ENCODE assay signal across 8 mouse cellular contexts in the genomic region with DNA sequence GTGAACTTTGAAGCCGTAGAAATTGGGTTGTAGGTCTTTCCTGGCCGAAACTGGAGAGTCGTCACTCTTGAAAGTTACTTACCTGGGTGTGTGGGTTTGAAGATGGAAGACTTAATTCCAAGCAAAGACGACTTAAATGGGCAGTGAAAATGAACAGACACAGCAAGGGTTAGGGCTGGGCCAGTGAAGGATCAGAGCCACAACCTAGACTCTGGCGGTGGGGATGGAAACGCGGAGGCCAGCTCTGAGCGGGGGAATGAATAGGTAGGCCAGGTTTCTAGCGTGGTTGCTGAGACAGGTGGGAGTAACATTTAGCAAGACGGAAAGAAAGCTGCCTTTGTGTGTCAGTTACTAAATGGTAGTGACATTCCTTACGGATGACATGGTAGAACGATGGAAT. TPM values are rescaled to one million over a fixed set of nuclear protein-coding genes. Genes with fewer than 3 reads are reported as not detected.
A peak's percentile ranks its signal among the peaks of the same experiment; 100 is the strongest.
DNase-seq lines count a peak whose midpoint lies in the region; ATAC-seq and TF ChIP-seq lines count a peak whose summit lies in the region.

No protein-coding gene starts in this region.

- peak overlapping the region; percentile 81 for H3K4me2 ChIP-seq in heart, embryonic 14.5 days (ENCODE audit: low read length)
- H3K4me2 ChIP-seq in forebrain, postnatal 0 days (ENCODE audit: low read depth), result peak overlapping the region; percentile 77

- no peak for TF ChIP-seq CTCF in MEL (IDR thresholded peaks at IDR 0.05 in 2 of 3, conservative IDR thresholded peaks at IDR 0.05 in 1 of 3; ENCODE audit: control insufficient read depth in 1 of 3, insufficient read depth in 1 of 3, low read depth in 2 of 3, low read length in 3 of 3, poor library complexity in 1 of 3, severe bottlenecking in 1 of 3)
- no peak for TF ChIP-seq CTCF in forebrain, postnatal 0 days (IDR thresholded peaks at IDR 0.05; ENCODE audit: low read depth)

- peaks cover 9 to 21% of the 10 kb centered on the region in 2 experiments; a peak in 3 of 4 replicates for H3K4me1 ChIP-seq in heart, embryonic 14.5 days (ENCODE audit: control insufficient read depth in 2 of 2, insufficient read depth in 2 of 2, low read length in 2 of 2)
- peaks cover 6 to 15% of the 10 kb centered on the region in 2 experiments for H3K4me1 ChIP-seq in MEL (ENCODE audit: control insufficient read depth in 1 of 2, insufficient read depth in 2 of 2, low read length in 2 of 2)
- H3K4me1 ChIP-seq in forebrain, postnatal 0 days (ENCODE audit: insufficient read depth), result peaks cover 19% of the 10 kb centered on the region
- H3K4me1 ChIP-seq in midbrain, embryonic 10.5 days, result peaks cover 31% of the 10 kb centered on the region

- peaks cover 25% of the 10 kb centered on the region for H3K79me2 ChIP-seq in MEL (ENCODE audit: control insufficient read depth, insufficient read depth, low read length, poor library complexity)

- H3K36me3 ChIP-seq in heart, embryonic 14.5 days (ENCODE audit: control insufficient read depth, insufficient read depth, low read length), result no peaks in the 10 kb centered on the region
- H3K36me3 ChIP-seq in MEL (ENCODE audit: control insufficient read depth in 1 of 2, insufficient read depth in 2 of 2, low read length in 2 of 2), result peaks cover 0 to 17% of the 10 kb centered on the region in 2 experiments; a peak in 2 of 4 replicates
- H3K36me3 ChIP-seq in forebrain, postnatal 0 days (ENCODE audit: insufficient read depth), result no peaks in the 10 kb centered on the region
- no peaks in the 10 kb centered on the region for H3K36me3 ChIP-seq in midbrain, embryonic 10.5 days

- peak overlapping the region; percentile 63 to 85 for H3K4me3 ChIP-seq in heart, embryonic 14.5 days (ENCODE audit: control insufficient read depth in 1 of 2, insufficient read depth in 1 of 2, low read depth in 1 of 2, low read length in 2 of 2)
- H3K4me3 ChIP-seq in MEL (ENCODE audit: control insufficient read depth in 1 of 2, insufficient read depth in 1 of 2, low read depth in 2 of 2, low read length in 2 of 2), result peak overlapping the region; percentile 79 to 81
- H3K4me3 ChIP-seq in forebrain, postnatal 0 days (ENCODE audit: low read depth, low read length), result peak overlapping the region; percentile 79
- H3K4me3 ChIP-seq in midbrain, embryonic 10.5 days, result peak overlapping the region; percentile 84

- no peak for DNase-seq in heart, adult 8-10 months (ENCODE audit: low spot score)
- no peak for DNase-seq in MEL (ENCODE audit: low read depth, low spot score)
- no peak for DNase-seq in forebrain, postnatal 0 days
- DNase-seq in midbrain, embryonic 10.5 days (ENCODE audit: low spot score), result no peak
- DNase-seq in layer of hippocampus, postnatal 14 days (ENCODE audit: low spot score in 2 of 2), result no peak
- no peak for DNase-seq in ovary, adult 18-20 months (ENCODE audit: low spot score)

- no peaks in the 10 kb centered on the region for H3K27me3 ChIP-seq in heart, embryonic 14.5 days (ENCODE audit: control insufficient read depth, insufficient read depth, low read length)
- H3K27me3 ChIP-seq in MEL (ENCODE audit: control insufficient read depth in 1 of 2, insufficient read depth in 2 of 2, low read length in 2 of 2), result no peaks in the 10 kb centered on the region
- H3K27me3 ChIP-seq in forebrain, postnatal 0 days (ENCODE audit: insufficient read depth, low read length), result no peaks in the 10 kb centered on the region
- no peaks in the 10 kb centered on the region for H3K27me3 ChIP-seq in midbrain, embryonic 10.5 days (ENCODE audit: low read depth, poor library complexity, severe bottlenecking)

- peak overlapping the region; percentile 85 for H3K9ac ChIP-seq in heart, embryonic 14.5 days (ENCODE audit: low read length)
- H3K9ac ChIP-seq in MEL (ENCODE audit: control insufficient read depth, low read depth, low read length, poor library complexity, severe bottlenecking), result peak overlapping the region; percentile 80
- H3K9ac ChIP-seq in forebrain, postnatal 0 days, result peak overlapping the region; percentile 73

- no peak for TF ChIP-seq POLR2A in MEL (IDR thresholded peaks at IDR 0.05; ENCODE audit: control insufficient read depth in 1 of 2, insufficient read depth in 1 of 2, low read depth in 1 of 2, low read length in 2 of 2, poor library complexity in 1 of 2)

- TF ChIP-seq EP300 in MEL (IDR thresholded peaks at IDR 0.05; ENCODE audit: low read depth in 1 of 2, low read length in 2 of 2), result no peak

- H3K27ac ChIP-seq in heart, embryonic 14.5 days (replicated peaks in 1 of 2; ENCODE audit: control insufficient read depth in 1 of 2, insufficient read depth in 1 of 2, low read depth in 2 of 2, low read length in 2 of 2), result no peak overlapping the region
- peak overlapping the region; percentile 81 for H3K27ac ChIP-seq in MEL (ENCODE audit: control insufficient read depth, low read depth, low read length)
- H3K27ac ChIP-seq in forebrain, postnatal 0 days (ENCODE audit: low read depth, low read length), result peak overlapping the region; percentile 93
- H3K27ac ChIP-seq in midbrain, embryonic 10.5 days (replicated peaks), result peak overlapping the region; percentile 96

- no peak for ATAC-seq in heart, embryonic 14.5 days (ENCODE audit: insufficient number of reproducible peaks, insufficient read depth, low FRiP score, low read depth)
- no peak for ATAC-seq in forebrain, postnatal 0 days
- ATAC-seq in frontal cortex, adult (ENCODE audit: low TSS enrichment), result no peak

- 58% methylated on average over 12 of the region's 12 CpGs for WGBS in heart, embryonic 14.5 days
- WGBS in forebrain, postnatal 0 days, result 65% methylated on average over 12 of the region's 12 CpGs
- 70% methylated on average over 12 of the region's 12 CpGs for WGBS in midbrain, embryonic 10.5 days

- TF ChIP-seq RAD21 in MEL (IDR thresholded peaks at IDR 0.05; ENCODE audit: low read depth, low read length), result no peak

- no peaks in the 10 kb centered on the region for H3K9me3 ChIP-seq in heart, embryonic 14.5 days (ENCODE audit: control insufficient read depth, low read length)
- H3K9me3 ChIP-seq in MEL (replicated peaks; ENCODE audit: insufficient read depth, low read length), result no peaks in the 10 kb centered on the region
- no peaks in the 10 kb centered on the region for H3K9me3 ChIP-seq in forebrain, postnatal 0 days (ENCODE audit: low read length)
- no peaks in the 10 kb centered on the region for H3K9me3 ChIP-seq in midbrain, embryonic 10.5 days (replicated peaks)

TF ChIP-seq in MEL, 35 proteins besides CTCF, POLR2A, EP300 and RAD21:
- TF ChIP-seq ZC3H11A (IDR thresholded peaks at IDR 0.05; ENCODE audit: low read depth, low read length), result no peak
- TF ChIP-seq SMC3 (IDR thresholded peaks at IDR 0.05; ENCODE audit: low read depth, low read length), result no peak
- TF ChIP-seq GABPA (IDR thresholded peaks at IDR 0.05; ENCODE audit: low read depth, low read length), result no peak
- no peak for TF ChIP-seq SIN3A (IDR thresholded peaks at IDR 0.05; ENCODE audit: low read length)
- no peak for TF ChIP-seq ETS1 (IDR thresholded peaks at IDR 0.05; ENCODE audit: low read depth, low read length)
- TF ChIP-seq ZKSCAN1 (IDR thresholded peaks at IDR 0.05; ENCODE audit: low read depth, low read length), result no peak
- no peak for TF ChIP-seq POLR2AphosphoS5 (IDR thresholded peaks at IDR 0.05; ENCODE audit: borderline replicate concordance, low read depth, low read length)
- TF ChIP-seq USF1 (IDR thresholded peaks at IDR 0.05; ENCODE audit: low read depth, low read length), result no peak

RNA-seq across cellular contexts. Expression of gene Btbd9, which starts 0.7 kb away (rescaled TPM):
- polyA plus RNA-seq in heart, embryonic 14.5 days (2014; fragmentation: Nextera tagmentation; extraction: Ambion mirVana), result 39.4 and 40.9 TPM in 2 replicates
- total RNA-seq in heart, adult 8-10 months (2022), result 10 to 100 TPM; 20.4 to 24.3 (median 22.5) TPM
- 24.7 and 28.8 TPM in 2 replicates for total RNA-seq in MEL (2012; rRNA removed)
- polyA plus RNA-seq in MEL (2012; ENCODE audit: insufficient read depth in 1 of 2, insufficient read length in 2 of 2, low read depth in 1 of 2, low replicate concordance in 2 of 2, missing spikeins in 1 of 2), result 10 to 100 TPM in 1 of 2 experiments, not detected in 1; 33.8 TPM
- 55.0 and 63.6 TPM in 2 replicates for total RNA-seq in forebrain, postnatal 0 days (2014; rRNA removed)
- 112 and 149 TPM in 2 replicates for polyA plus RNA-seq in forebrain, postnatal 0 days (2015; fragmentation: Nextera tagmentation; extraction: Ambion mirVana)
- 63.0 and 74.5 TPM in 2 replicates for polyA plus RNA-seq in midbrain, embryonic 10.5 days (2016; fragmentation: Nextera tagmentation; extraction: Ambion mirVana)
- total RNA-seq in layer of hippocampus, postnatal 14 days (2021), result 100 to 1,000 TPM; 117 TPM

RNA-seq across cellular contexts. Expression of gene Dnah8, which starts 47.2 kb away (rescaled TPM):
- 2.4 TPM in 2 replicates for polyA plus RNA-seq in heart, embryonic 14.5 days (2014; fragmentation: Nextera tagmentation; extraction: Ambion mirVana)
- total RNA-seq in heart, adult 8-10 months (2022), result 1 to 10 TPM in 2 of 4 experiments, under 1 TPM in 2; 0.62 to 1.7 (median 1.0) TPM
- 12.3 and 15.4 TPM in 2 replicates for total RNA-seq in MEL (2012; rRNA removed)
- 100 to 1,000 TPM in 1 of 2 experiments, 10 to 100 TPM in 1; 19.5 to 143 TPM for polyA plus RNA-seq in MEL (2012; ENCODE audit: insufficient read depth in 1 of 2, insufficient read length in 2 of 2, low read depth in 1 of 2, low replicate concordance in 2 of 2, missing spikeins in 1 of 2)
- 1.5 and 5.0 TPM in 2 replicates for total RNA-seq in forebrain, postnatal 0 days (2014; rRNA removed)
- 0.80 and 2.1 TPM in 2 replicates for polyA plus RNA-seq in forebrain, postnatal 0 days (2015; fragmentation: Nextera tagmentation; extraction: Ambion mirVana)
- 1.1 and 1.2 TPM in 2 replicates for polyA plus RNA-seq in midbrain, embryonic 10.5 days (2016; fragmentation: Nextera tagmentation; extraction: Ambion mirVana)
- 1 to 10 TPM; 3.6 to 4.6 TPM for total RNA-seq in layer of hippocampus, postnatal 14 days (2021)

RNA-seq across cellular contexts. Expression of gene Glo1, which starts 49.7 kb away (rescaled TPM):
- polyA plus RNA-seq in heart, embryonic 14.5 days (2014; fragmentation: Nextera tagmentation; extraction: Ambion mirVana), result 222 and 225 TPM in 2 replicates
- total RNA-seq in heart, adult 8-10 months (2022), result 100 to 1,000 TPM; 157 to 166 (median 162) TPM
- 258 and 260 TPM in 2 replicates for total RNA-seq in MEL (2012; rRNA removed)
- polyA plus RNA-seq in MEL (2012; ENCODE audit: insufficient read depth in 1 of 2, insufficient read length in 2 of 2, low read depth in 1 of 2, low replicate concordance in 2 of 2, missing spikeins in 1 of 2), result 100 to 1,000 TPM in 1 of 2 experiments, 10 to 100 TPM in 1; 58.5 to 288 TPM
- 150 and 172 TPM in 2 replicates for total RNA-seq in forebrain, postnatal 0 days (2014; rRNA removed)
- 186 and 194 TPM in 2 replicates for polyA plus RNA-seq in forebrain, postnatal 0 days (2015; fragmentation: Nextera tagmentation; extraction: Ambion mirVana)
- 242 and 252 TPM in 2 replicates for polyA plus RNA-seq in midbrain, embryonic 10.5 days (2016; fragmentation: Nextera tagmentation; extraction: Ambion mirVana)
- total RNA-seq in layer of hippocampus, postnatal 14 days (2021), result 100 to 1,000 TPM; 170 to 172 TPM

Comparison
In these comparisons a context has a peak if more than half of its experiments do, and no peak if none do; other contexts are left out.
1. H3K27ac ChIP-seq: peak in MEL (single experiment), forebrain, postnatal 0 days (single experiment) and midbrain, embryonic 10.5 days (single experiment); none in heart, embryonic 14.5 days (0 of 2).
2. Peak in every context shown above with its lines, with median percentiles within 50 percentile points of each other: H3K4me3 ChIP-seq and H3K9ac ChIP-seq.